Mouse (Mus musculus) heart, embryonic 14.5 days (tissue): ENCODE measurements around the gene Gpr158. TPM values are rescaled to one million over a fixed set of nuclear protein-coding genes. Genes with fewer than 3 reads are reported as not detected.

ENCODE experiments used
- ATAC-seq: fragments of 200-750 bp; cut with Nextera tagmentation; 2 replicates; pipeline ENCODE4 v1.8.0; 2017; ENCODE audit warnings: low read depth, moderate TSS enrichment; ENCODE audit not compliant: insufficient number of reproducible peaks, insufficient read depth, low FRiP score
- H3K27ac ChIP-seq, 2 experiments: fragments of 200-500 bp in 1 of 2; fragments of 300-500 bp in 1 of 2; sonication (generic) in 1 of 2; replicated peaks in 1 of 2; 2 replicates each; pipeline ENCODE4 v1.5.1; 2012 to 2014; ENCODE audit warnings: low read depth in 2 of 2, low read length in 2 of 2, control low read depth in 1 of 2, mild to moderate bottlenecking in 1 of 2, mixed read lengths in 1 of 2; ENCODE audit not compliant: control insufficient read depth in 1 of 2, insufficient read depth in 1 of 2
- H3K27me3 ChIP-seq: fragments of 300-500 bp; sonication (generic); 2 replicates; pipeline ENCODE4 v1.6.1; 2014; ENCODE audit warnings: mild to moderate bottlenecking, low read length, control low read depth; ENCODE audit not compliant: control insufficient read depth, insufficient read depth
- H3K36me3 ChIP-seq: fragments of 300-500 bp; sonication (generic); 2 replicates; pipeline ENCODE4 v1.6.1; 2014; ENCODE audit warnings: mild to moderate bottlenecking, control low read depth, low read length, mixed read lengths; ENCODE audit not compliant: control insufficient read depth, insufficient read depth
- H3K4me1 ChIP-seq, 2 experiments: fragments of 200-500 bp in 1 of 2; fragments of 300-500 bp in 1 of 2; sonication (generic) in 1 of 2; 2 replicates each; pipeline ENCODE4 v1.6.1; 2012 to 2014; ENCODE audit warnings: low read length in 2 of 2, control low read depth in 1 of 2, mixed read lengths in 1 of 2; ENCODE audit not compliant: control insufficient read depth in 2 of 2, insufficient read depth in 2 of 2
- H3K4me2 ChIP-seq: fragments of 300-500 bp; sonication (generic); 2 replicates; pipeline ENCODE4 v1.6.1; 2014; ENCODE audit warnings: mild to moderate bottlenecking, low read length
- H3K4me3 ChIP-seq, 2 experiments: fragments of 200-500 bp in 1 of 2; fragments of 300-500 bp in 1 of 2; sonication (generic) in 1 of 2; 2 replicates each; pipeline ENCODE4 v1.5.1; 2012 to 2014; ENCODE audit warnings: low read length in 2 of 2, mild to moderate bottlenecking in 2 of 2, control low read depth in 1 of 2, low read depth in 1 of 2, moderate library complexity in 1 of 2; ENCODE audit not compliant: control insufficient read depth in 1 of 2, insufficient read depth in 1 of 2
- H3K9ac ChIP-seq: fragments of 300-500 bp; sonication (generic); 2 replicates; pipeline ENCODE4 v1.6.1; 2014; ENCODE audit warnings: mild to moderate bottlenecking, low read length
- H3K9me3 ChIP-seq: fragments of 300-500 bp; sonication (generic); 2 replicates; pipeline ENCODE4 v1.6.1; 2016; ENCODE audit warnings: low read length, control low read depth; ENCODE audit not compliant: control insufficient read depth
- WGBS: fragments of 180-500 bp; shearing (Covaris S2); extraction: QIAGEN DNeasy Blood & Tissue Kit; methylation state at CpG from one replicate; pipeline ENCODE4 v1.1.7; 2014; 5-methylcytosine and 5-hydroxymethylcytosine counted together
- polyA plus RNA-seq: library from polyadenylated mRNA; unstranded; fragments of >200 nt; fragmentation: Nextera tagmentation; extraction: Ambion mirVana; gene quantifications from 2 replicates; pipeline ENCODE4 v1.2.1, GENCODE M21; 2014

The Gpr158 gene
- polyA plus RNA-seq, 1 experiment from 2014 or later: 0.14 TPM

GRCm38 (mm10) chr2:21693807-21694594, 326.7 kb downstream of the Gpr158 start:
- Histone ChIP-seq H3K4me1 (no peaks in the 10 kb centered on the region), H3K27ac (no peak overlapping the region), H3K27me3 (no peaks in the 10 kb centered on the region), H3K4me2 (no peak overlapping the region), H3K9ac (no peak overlapping the region), H3K4me3 (no peak overlapping the region), H3K36me3 (no peaks in the 10 kb centered on the region), H3K9me3 (no peaks in the 10 kb centered on the region)
- no peak for ATAC-seq
- 64% methylated on average over 5 of the region's 5 CpGs for WGBS

GRCm38 (mm10) chr2:21728075-21728474, 360.7 kb downstream of the Gpr158 start:
- WGBS: 83% methylated on average over 4 of the region's 4 CpGs
- H3K4me1 ChIP-seq: no peaks in the 10 kb centered on the region
- H3K9me3 ChIP-seq: no peaks in the 10 kb centered on the region
- no peak for ATAC-seq
- H3K36me3 ChIP-seq: no peaks in the 10 kb centered on the region
- H3K9ac ChIP-seq: no peak overlapping the region
- no peak overlapping the region for H3K4me3 ChIP-seq
- H3K27ac ChIP-seq: no peak overlapping the region
- H3K27me3 ChIP-seq: no peaks in the 10 kb centered on the region
- H3K4me2 ChIP-seq: no peak overlapping the region

GRCm38 (mm10) chr2:21783721-21784120, 416.4 kb downstream of the Gpr158 start:
- H3K9me3 ChIP-seq: no peaks in the 10 kb centered on the region
- H3K27ac ChIP-seq: no peak overlapping the region
- H3K9ac ChIP-seq: no peak overlapping the region
- 66% methylated on average over 2 of the region's 2 CpGs for WGBS
- H3K4me2 ChIP-seq: no peak overlapping the region
- H3K4me3 ChIP-seq: no peak overlapping the region
- no peaks in the 10 kb centered on the region for H3K4me1 ChIP-seq
- no peak for ATAC-seq
- H3K36me3 ChIP-seq: no peaks in the 10 kb centered on the region
- no peaks in the 10 kb centered on the region for H3K27me3 ChIP-seq

- WGBS: 27% methylated on average over 2 of the region's 2 CpGs
- no peaks in the 10 kb centered on the region for H3K4me1 ChIP-seq
- H3K27me3 ChIP-seq: no peaks in the 10 kb centered on the region
- no peak overlapping the region for H3K9ac ChIP-seq
- H3K36me3 ChIP-seq: no peaks in the 10 kb centered on the region
- no peak overlapping the region for H3K4me2 ChIP-seq
- no peaks in the 10 kb centered on the region for H3K9me3 ChIP-seq
- no peak overlapping the region for H3K4me3 ChIP-seq
- ATAC-seq: no peak
- H3K27ac ChIP-seq: no peak overlapping the region
Observed at GRCm38 (mm10) chr2:21793156-21793555, 425.8 kb downstream of the Gpr158 start.

- H3K9ac ChIP-seq: no peak overlapping the region
- H3K36me3 ChIP-seq: no peaks in the 10 kb centered on the region
- no peaks in the 10 kb centered on the region for H3K9me3 ChIP-seq
- no peaks in the 10 kb centered on the region for H3K4me1 ChIP-seq
- WGBS: 61% methylated on average over 3 of the region's 3 CpGs
- ATAC-seq: no peak
- H3K27me3 ChIP-seq: no peaks in the 10 kb centered on the region
- no peak overlapping the region for H3K27ac ChIP-seq
- H3K4me2 ChIP-seq: no peak overlapping the region
- no peak overlapping the region for H3K4me3 ChIP-seq
Observed at GRCm38 (mm10) chr2:21799616-21800015, 432.3 kb downstream of the Gpr158 start.

GRCm38 (mm10) chr2:21800045-21800444, 432.7 kb downstream of the Gpr158 start:
- H3K9me3 ChIP-seq: no peaks in the 10 kb centered on the region
- no peaks in the 10 kb centered on the region for H3K36me3 ChIP-seq
- H3K27ac ChIP-seq: no peak overlapping the region
- H3K4me2 ChIP-seq: no peak overlapping the region
- H3K4me1 ChIP-seq: no peaks in the 10 kb centered on the region
- ATAC-seq: no peak
- H3K4me3 ChIP-seq: no peak overlapping the region
- no peak overlapping the region for H3K9ac ChIP-seq
- H3K27me3 ChIP-seq: no peaks in the 10 kb centered on the region

- H3K27ac ChIP-seq: no peak overlapping the region
- no peaks in the 10 kb centered on the region for H3K36me3 ChIP-seq
- no peaks in the 10 kb centered on the region for H3K27me3 ChIP-seq
- 74% methylated on average over 2 of the region's 2 CpGs for WGBS
- H3K9ac ChIP-seq: no peak overlapping the region
- no peak overlapping the region for H3K4me3 ChIP-seq
- H3K9me3 ChIP-seq: no peaks in the 10 kb centered on the region
- H3K4me2 ChIP-seq: no peak overlapping the region
- no peak for ATAC-seq
- H3K4me1 ChIP-seq: no peaks in the 10 kb centered on the region
Observed at GRCm38 (mm10) chr2:21808510-21808909, 441.2 kb downstream of the Gpr158 start.

GRCm38 (mm10) chr2:21810431-21810830, 443.1 kb downstream of the Gpr158 start:
- Histone ChIP-seq H3K4me1 (no peaks in the 10 kb centered on the region), H3K27ac (no peak overlapping the region), H3K4me2 (no peak overlapping the region), H3K36me3 (no peaks in the 10 kb centered on the region), H3K27me3 (no peaks in the 10 kb centered on the region), H3K4me3 (no peak overlapping the region), H3K9ac (no peak overlapping the region), H3K9me3 (no peaks in the 10 kb centered on the region)
- no peak for ATAC-seq
- WGBS: 83% methylated on average over 4 of the region's 4 CpGs
